Mouse (Mus musculus): ENCODE data around the gene Olfr1023. TPM values are rescaled to one million over a fixed set of nuclear protein-coding genes. Genes with fewer than 3 reads are reported as not detected.

The Olfr1023 gene
- polyA plus RNA-seq (2017; shearing (Covaris generic)) = not detected

DNA sequence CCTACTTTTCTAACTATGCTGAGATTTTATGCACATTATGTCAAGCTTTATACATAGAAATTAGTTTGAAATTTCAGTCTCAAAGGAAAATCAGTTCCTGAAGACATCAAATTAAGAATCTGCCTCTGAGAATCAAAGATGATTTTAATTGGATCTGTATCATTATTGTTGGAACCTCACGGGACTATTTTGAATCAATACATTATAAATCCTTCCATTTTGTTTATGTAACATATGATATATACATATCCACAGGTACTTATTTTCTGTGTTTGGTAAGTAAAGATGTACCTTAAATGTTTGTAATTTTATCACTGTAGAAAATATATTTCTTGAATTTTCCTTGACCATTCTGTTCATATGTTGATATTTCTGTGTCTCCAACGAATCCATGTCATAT is at the start of gene Olfr1023:
TSS of gene Olfr1023 (plus strand) at position 301 of the 400 bp plus-strand sequence.

DNA sequence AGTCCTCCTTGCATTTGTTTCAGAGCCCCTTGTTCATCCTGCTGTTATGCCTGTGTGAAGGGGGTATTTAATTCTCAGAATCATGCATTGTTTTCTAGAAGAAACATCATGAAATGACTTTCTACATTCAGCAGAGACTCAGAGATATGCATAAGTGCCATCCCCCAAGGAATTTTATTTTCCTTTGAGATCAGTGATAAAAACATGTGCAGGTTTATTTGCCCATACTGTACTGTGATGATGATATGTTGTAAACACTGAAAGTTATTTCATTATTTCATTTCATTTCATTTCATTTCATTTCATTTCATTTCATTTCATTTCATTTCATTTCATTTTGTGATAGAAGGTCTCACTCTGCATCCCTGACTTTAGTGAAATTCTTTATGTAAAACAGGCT is 40.1 kb upstream of the Olfr1023 start, which contains the start of gene Olfr1019:
TSS of gene Olfr1019 (minus strand) at position 101 of the 400 bp plus-strand sequence.

DNA sequence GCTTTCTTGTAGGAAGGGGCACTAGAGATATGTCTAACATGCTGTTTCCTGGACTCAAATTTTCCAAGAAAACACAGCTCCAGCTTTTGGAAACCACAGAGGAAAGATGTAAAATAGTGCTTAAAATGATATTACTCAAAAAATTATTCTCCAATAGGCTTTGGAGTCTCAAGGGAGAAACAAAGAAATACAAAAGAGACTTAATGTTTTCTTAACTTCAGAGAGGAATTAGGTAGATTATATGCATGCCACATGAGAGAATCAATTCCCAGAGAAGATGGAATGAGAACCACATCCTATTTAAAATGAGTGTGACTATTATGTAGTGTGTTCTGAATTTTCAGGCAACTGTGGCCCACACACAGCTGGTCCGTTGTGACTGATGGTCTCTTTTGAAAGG is 38.7 kb upstream of the Olfr1023 start, which contains the start of gene Olfr1020:
TSS of gene Olfr1020 (plus strand) at position 301 of the 400 bp plus-strand sequence.

DNA sequence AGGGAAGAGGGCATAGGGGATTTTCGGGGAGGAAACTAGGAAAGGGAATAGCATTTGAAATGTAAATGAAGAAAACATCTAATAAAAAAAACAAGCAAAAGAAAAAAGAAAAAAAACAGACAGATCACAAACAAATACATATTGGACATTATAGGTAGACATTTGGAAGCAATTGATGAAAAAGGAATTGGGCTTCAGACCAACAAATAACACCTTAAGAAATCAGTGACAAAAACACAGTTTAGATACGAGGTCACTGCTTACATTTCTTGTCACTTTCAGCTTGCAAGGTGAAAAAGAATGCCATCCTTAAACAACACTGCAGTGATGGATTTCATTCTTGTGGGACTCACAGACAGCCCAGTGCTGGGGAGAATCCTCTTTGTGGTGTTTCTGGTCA is 17.1 kb upstream of the Olfr1023 start, which contains the start of gene Olfr1022:
TSS of gene Olfr1022 (plus strand) at position 301 of the 400 bp plus-strand sequence.

DNA sequence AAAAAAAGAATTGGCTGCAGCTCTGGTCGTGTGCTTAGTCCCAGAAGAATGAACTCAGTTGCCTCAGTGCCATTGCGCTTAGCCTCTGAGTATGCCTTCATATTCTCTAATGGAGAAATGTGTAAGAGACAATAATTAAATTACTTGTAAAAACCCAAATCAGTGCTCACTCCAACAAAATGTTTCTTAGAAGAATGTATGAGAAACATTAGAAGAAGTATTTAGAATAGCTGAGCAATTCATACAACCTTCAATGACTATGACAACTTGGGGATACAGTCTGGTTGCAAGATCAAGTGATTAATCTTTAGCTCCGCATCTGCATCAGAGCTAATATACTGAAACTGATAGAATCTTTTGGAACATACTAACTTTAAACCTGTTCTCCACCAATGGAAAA is 19.5 kb downstream of the Olfr1023 start, which contains the start of gene Olfr1024:
TSS of gene Olfr1024 (minus strand) at position 101 of the 400 bp plus-strand sequence.

DNA sequence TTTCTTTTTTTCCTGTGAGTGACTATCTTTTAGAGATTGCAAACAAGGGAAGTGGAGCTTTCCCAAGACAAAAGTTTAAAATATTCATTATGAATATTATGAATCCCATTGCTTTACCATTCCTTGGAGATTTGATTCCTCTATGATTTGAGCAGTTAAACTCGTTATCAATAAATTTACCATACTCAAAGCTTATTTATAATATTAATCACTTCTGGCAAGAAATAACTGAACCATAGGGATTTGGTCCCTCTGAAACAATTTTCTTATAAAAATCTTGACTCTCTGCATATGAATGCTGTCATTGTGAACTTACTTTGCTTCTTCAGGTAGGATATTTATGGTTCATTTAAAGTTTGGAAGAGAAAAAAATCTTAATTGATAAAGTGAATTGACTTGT is 29.5 kb downstream of the Olfr1023 start, which contains the start of gene Olfr1025-ps1:
TSS of gene Olfr1025-ps1 (plus strand) at position 301 of the 400 bp plus-strand sequence.

DNA sequence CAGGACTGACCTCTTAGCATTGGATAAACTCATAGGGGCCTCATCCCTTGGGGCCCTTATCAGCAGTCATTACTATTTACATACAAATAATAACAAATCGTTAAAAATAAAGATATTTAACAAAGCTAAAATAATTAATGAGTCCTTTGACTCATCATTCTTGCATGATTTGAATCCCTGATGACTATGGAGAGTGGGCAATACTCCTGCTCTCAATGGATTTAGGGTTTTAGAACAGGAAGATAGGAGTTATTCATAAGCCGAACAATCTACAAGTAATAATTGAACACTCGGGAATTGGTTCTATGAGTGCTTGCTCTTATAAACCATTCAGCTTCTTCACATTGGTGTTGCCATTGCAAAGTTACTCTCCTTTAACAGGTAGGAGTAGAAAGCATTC is 35.8 kb downstream of the Olfr1023 start, which contains the start of gene Olfr1026:
TSS of gene Olfr1026 (plus strand) at position 301 of the 400 bp plus-strand sequence.

Other genes with a start within 250 kb of the Olfr1023 start
- gene Olfr1002, start 234.9 kb upstream of the Olfr1023 start, polyA plus RNA-seq (2017; shearing (Covaris generic)) = not detected
- gene Olfr154, start 221.2 kb upstream of the Olfr1023 start, polyA plus RNA-seq (2017; shearing (Covaris generic)) = not detected
- gene Olfr1006, start 206.9 kb upstream of the Olfr1023 start, polyA plus RNA-seq (2017; shearing (Covaris generic)) = not detected
- gene Olfr1008, start 196.2 kb upstream of the Olfr1023 start, polyA plus RNA-seq (2017; shearing (Covaris generic)) = not detected
- gene Olfr1009, start 170.2 kb upstream of the Olfr1023 start, polyA plus RNA-seq (2017; shearing (Covaris generic)) = not detected
- not detected for gene Olfr1012, start 122.9 kb upstream of the Olfr1023 start, polyA plus RNA-seq (2017; shearing (Covaris generic))
- gene Olfr1013, start 118.5 kb upstream of the Olfr1023 start, polyA plus RNA-seq (2017; shearing (Covaris generic)) = not detected
- not detected for gene Olfr1014, start 112.9 kb upstream of the Olfr1023 start, polyA plus RNA-seq (2017; shearing (Covaris generic))
- gene Olfr1015, start 103.6 kb upstream of the Olfr1023 start, polyA plus RNA-seq (2017; shearing (Covaris generic)) = not detected
- not detected for gene Olfr1016, start 83.1 kb upstream of the Olfr1023 start, polyA plus RNA-seq (2017; shearing (Covaris generic))
- not detected for gene Olfr1018, start 67.2 kb upstream of the Olfr1023 start, polyA plus RNA-seq (2017; shearing (Covaris generic))
- not detected for gene Olfr1019, start 40.2 kb upstream of the Olfr1023 start, polyA plus RNA-seq (2017; shearing (Covaris generic))
- gene Olfr1020, start 38.6 kb upstream of the Olfr1023 start, polyA plus RNA-seq (2017; shearing (Covaris generic)) = not detected
- gene Olfr1022, start 17.0 kb upstream of the Olfr1023 start, polyA plus RNA-seq (2017; shearing (Covaris generic)) = not detected
- not detected for gene Olfr1024, start 19.4 kb downstream of the Olfr1023 start, polyA plus RNA-seq (2017; shearing (Covaris generic))
- gene Olfr1025-ps1, start 29.6 kb downstream of the Olfr1023 start, polyA plus RNA-seq (2017; shearing (Covaris generic)) = not detected
- gene Olfr1026, start 35.9 kb downstream of the Olfr1023 start, polyA plus RNA-seq (2017; shearing (Covaris generic)) = not detected
- gene Olfr1028, start 64.8 kb downstream of the Olfr1023 start, polyA plus RNA-seq (2017; shearing (Covaris generic)) = not detected
- gene Olfr1029, start 88.3 kb downstream of the Olfr1023 start, polyA plus RNA-seq (2017; shearing (Covaris generic)) = not detected
- gene Olfr1030, start 93.6 kb downstream of the Olfr1023 start, polyA plus RNA-seq (2017; shearing (Covaris generic)) = not detected
- not detected for gene Olfr1031, start 104.7 kb downstream of the Olfr1023 start, polyA plus RNA-seq (2017; shearing (Covaris generic))
- not detected for gene Olfr1032, start 119.9 kb downstream of the Olfr1023 start, polyA plus RNA-seq (2017; shearing (Covaris generic))
- 1.3 TPM for gene Olfr1033, start 135.0 kb downstream of the Olfr1023 start, polyA plus RNA-seq (2017; shearing (Covaris generic))
- gene Olfr1034, start 160.2 kb downstream of the Olfr1023 start, polyA plus RNA-seq (2017; shearing (Covaris generic)) = not detected
- gene Olfr1036, start 188.4 kb downstream of the Olfr1023 start, polyA plus RNA-seq (2017; shearing (Covaris generic)) = not detected
- gene Olfr1037, start 201.7 kb downstream of the Olfr1023 start, polyA plus RNA-seq (2017; shearing (Covaris generic)) = not detected